Comparison of ENCODE assay signal across 33 mouse cellular contexts in the genomic region with DNA sequence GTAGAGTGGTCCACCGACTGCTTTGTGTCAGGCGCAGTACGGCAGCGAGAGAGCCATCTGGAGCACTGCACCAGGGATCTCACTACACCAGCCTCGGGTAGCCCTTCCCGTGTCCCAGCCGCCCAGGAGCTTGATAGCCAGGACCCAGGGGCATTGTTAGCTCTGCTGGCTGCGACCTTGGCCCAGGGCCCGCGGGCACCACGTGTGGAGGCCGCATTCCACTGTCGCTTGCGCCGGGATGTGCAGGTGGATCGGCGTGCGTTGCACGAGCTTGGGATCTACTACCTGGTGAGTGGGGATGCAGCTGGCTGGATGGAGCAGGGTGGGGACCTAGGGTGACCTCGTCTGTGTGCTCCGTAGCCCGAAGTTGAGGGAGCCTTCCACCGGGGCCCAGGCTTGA. TPM values are rescaled to one million over a fixed set of nuclear protein-coding genes. Genes with fewer than 3 reads are reported as not detected.
DNase-seq lines count a peak whose midpoint lies in the region; ATAC-seq and TF ChIP-seq lines count a peak whose summit lies in the region.
"Had no signal": no experiment of that assay in that cellular context is flagged by ENCODE, and none has a peak within 500 bp of the region (broad histone marks: within the 10 kb centered on the region; RNA-seq: fewer than 3 reads in every experiment).

No protein-coding gene starts in this region.

- no peaks in the 10 kb centered on the region for H3K9me3 ChIP-seq in stomach, embryonic 15.5 days
- H3K9me3 ChIP-seq in stomach, postnatal 0 days (ENCODE audit: control insufficient read depth, low read length), result no peaks in the 10 kb centered on the region
- H3K9me3 ChIP-seq: embryonic facial prominence, embryonic 13.5 days; forebrain, embryonic 12.5 days; heart, embryonic 13.5 days; hindbrain, embryonic 15.5 days; kidney, embryonic 15.5 days; limb, embryonic 13.5 days; liver, embryonic 13.5 days had no signal

- no peaks in the 10 kb centered on the region for H3K36me3 ChIP-seq in heart, adult 2 months (ENCODE audit: control insufficient read depth, insufficient read depth, low read length)
- H3K36me3 ChIP-seq in stomach, embryonic 15.5 days, result peaks cover 43% of the 10 kb centered on the region
- peaks cover 18% of the 10 kb centered on the region for H3K36me3 ChIP-seq in stomach, postnatal 0 days (ENCODE audit: control insufficient read depth, insufficient read depth, low read length)
- peaks cover 32% of the 10 kb centered on the region for H3K36me3 ChIP-seq in small intestine, adult 2 months (ENCODE audit: control insufficient read depth, insufficient read depth, low read length)

- intact Hi-C loops in heart, postnatal 10 days (cut with DNase I), result no loop called here
- intact Hi-C loops in heart, adult 2 months (cut with DNase I), result no loop called here
- intact Hi-C loops in gastrocnemius, adult 2 months (cut with DNase I), result no loop called here

- 73% methylated on average over 23 of the region's 23 CpGs for WGBS in heart, adult 2 months
- 80% methylated on average over 23 of the region's 23 CpGs for WGBS in stomach, embryonic 15.5 days
- WGBS in stomach, postnatal 0 days, result 82% methylated on average over 23 of the region's 23 CpGs
- 37% methylated on average over 23 of the region's 23 CpGs for WGBS in small intestine, adult 2 months

- H3K79me2 ChIP-seq in heart, adult 2 months (replicated peaks; ENCODE audit: control insufficient read depth, insufficient read depth, low read length), result no peaks in the 10 kb centered on the region

- no peak for TF ChIP-seq POLR2A in heart, adult 2 months (IDR thresholded peaks at IDR 0.05; ENCODE audit: insufficient read depth, low read depth, low read length)
- no peak for TF ChIP-seq POLR2A in small intestine, adult 2 months (IDR thresholded peaks at IDR 0.05; ENCODE audit: low read depth, low read length)

- no peaks in the 10 kb centered on the region for H3K4me1 ChIP-seq in heart, adult 2 months (ENCODE audit: control insufficient read depth, insufficient read depth, low read length)
- peaks cover 6% of the 10 kb centered on the region; the same call in 1 of the 2 replicates for H3K4me1 ChIP-seq in stomach, embryonic 15.5 days
- H3K4me1 ChIP-seq in stomach, postnatal 0 days (replicated peaks; ENCODE audit: control insufficient read depth, insufficient read depth), result 0 out of 2 replicates have a peak, but pooled peaks cover 3% of the 10 kb centered on the region
- peaks cover 29% of the 10 kb centered on the region for H3K4me1 ChIP-seq in small intestine, adult 2 months (ENCODE audit: control insufficient read depth, insufficient read depth, insufficient read length, low read length)

- peak; percentile 35 to 39 for DNase-seq in heart, postnatal 10 days
- no peak for DNase-seq in heart, adult 2 months
- DNase-seq in stomach, postnatal 0 days (ENCODE audit: low spot score), result no peak
- DNase-seq in adrenal gland, postnatal 25 days, result peak; percentile 67
- DNase-seq in gastrocnemius, adult 2 months, result no peak
- DNase-seq: cerebellum, adult 8-10 months; cerebellum, postnatal 36 days; embryo, embryonic 11 days; heart, postnatal 4 days; kidney, adult 11 months; liver, embryonic 13.5 days; lung, embryonic 14.5 days; lung, postnatal 36 days; right cerebral cortex, postnatal 14 days; spleen, adult 18-20 months; thymus, adult 18-20 months; thymus, postnatal 36 days had no signal

- H3K27ac ChIP-seq in heart, adult 2 months, result no peak overlapping the region
- peak overlapping the region; percentile 26; the same call in 1 of the 2 replicates for H3K27ac ChIP-seq in stomach, embryonic 15.5 days
- no peak overlapping the region for H3K27ac ChIP-seq in stomach, postnatal 0 days (replicated peaks)
- peak overlapping the region; percentile 75 for H3K27ac ChIP-seq in small intestine, adult 2 months (ENCODE audit: insufficient read depth, low read depth, low read length)
- no peak overlapping the region for H3K27ac ChIP-seq in gastrocnemius, adult 2 months
- H3K27ac ChIP-seq: embryonic facial prominence, embryonic 13.5 days; heart, embryonic 13.5 days; hindbrain, embryonic 15.5 days; kidney, embryonic 15.5 days; limb, embryonic 13.5 days; liver, embryonic 13.5 days had no signal

- H3K4me3 ChIP-seq in heart, adult 2 months, result no peak overlapping the region
- H3K4me3 ChIP-seq in stomach, embryonic 15.5 days (replicated peaks), result no peak overlapping the region
- no peak overlapping the region for H3K4me3 ChIP-seq in stomach, postnatal 0 days (ENCODE audit: low read depth, low read length)
- peak overlapping the region; percentile 0 for H3K4me3 ChIP-seq in small intestine, adult 2 months (ENCODE audit: low read depth, low read length)
- no peak overlapping the region for H3K4me3 ChIP-seq in gastrocnemius, adult 2 months
- H3K4me3 ChIP-seq: embryonic facial prominence, embryonic 13.5 days; erythroblast, embryonic 14.5 days; forebrain, embryonic 12.5 days; heart, embryonic 13.5 days; hindbrain, embryonic 15.5 days; kidney, embryonic 15.5 days; limb, embryonic 13.5 days; liver, embryonic 13.5 days had no signal

- ATAC-seq in stomach, embryonic 15.5 days (ENCODE audit: insufficient read depth, low FRiP score, low read depth), result no peak
- ATAC-seq in stomach, postnatal 0 days (ENCODE audit: low FRiP score, low TSS enrichment), result no peak
- no peak for ATAC-seq in megakaryocyte, adult 5-6 weeks (ENCODE audit: poor library complexity, severe bottlenecking)
- ATAC-seq: activated CD4-positive, CD25-positive, alpha-beta regulatory T cell, adult 4 months; midbrain, embryonic 16.5 days had no signal

- no peak for TF ChIP-seq EP300 in heart, adult 2 months (IDR thresholded peaks at IDR 0.05; ENCODE audit: insufficient read depth, low read depth, low read length)
- TF ChIP-seq EP300 in stomach, postnatal 0 days (optimal IDR thresholded peaks at IDR 0.05), result no peak

- no peak overlapping the region for H3K4me2 ChIP-seq in stomach, embryonic 15.5 days
- H3K4me2 ChIP-seq in stomach, postnatal 0 days (replicated peaks; ENCODE audit: low read depth), result no peak overlapping the region
- H3K4me2 ChIP-seq: embryonic facial prominence, embryonic 13.5 days; forebrain, embryonic 12.5 days; heart, embryonic 13.5 days; hindbrain, embryonic 15.5 days; kidney, embryonic 15.5 days; limb, embryonic 13.5 days; liver, embryonic 13.5 days; lung, embryonic 14.5 days had no signal

- no peaks in the 10 kb centered on the region for H3K27me3 ChIP-seq in heart, adult 2 months (ENCODE audit: control insufficient read depth, insufficient read depth, low read length)
- no peaks in the 10 kb centered on the region for H3K27me3 ChIP-seq in stomach, embryonic 15.5 days (replicated peaks)
- H3K27me3 ChIP-seq in stomach, postnatal 0 days (ENCODE audit: control insufficient read depth, insufficient read depth, low read length), result no peaks in the 10 kb centered on the region
- H3K27me3 ChIP-seq in small intestine, adult 2 months (ENCODE audit: control insufficient read depth, insufficient read depth, low read length), result no peaks in the 10 kb centered on the region
- H3K27me3 ChIP-seq: kidney, embryonic 15.5 days; liver, embryonic 13.5 days had no signal

- TF ChIP-seq CTCF in heart, adult 2 months (IDR thresholded peaks at IDR 0.05), result no peak
- TF ChIP-seq CTCF in stomach, postnatal 0 days (IDR thresholded peaks at IDR 0.05; ENCODE audit: low read depth), result no peak
- no peak for TF ChIP-seq CTCF in small intestine, adult 2 months (IDR thresholded peaks at IDR 0.05; ENCODE audit: extremely low read depth, insufficient read length, insufficient replicate concordance, low read depth, low read length)
- TF ChIP-seq CTCF in gastrocnemius, adult 2 months (IDR thresholded peaks at IDR 0.05), result no peak

- H3K9ac ChIP-seq in heart, adult 2 months (ENCODE audit: low read depth, low read length), result no peak overlapping the region
- H3K9ac ChIP-seq in stomach, embryonic 15.5 days, result no peak overlapping the region
- H3K9ac ChIP-seq in stomach, postnatal 0 days (ENCODE audit: low read length), result no peak overlapping the region
- H3K9ac ChIP-seq: embryonic facial prominence, embryonic 13.5 days; forebrain, embryonic 12.5 days; heart, embryonic 13.5 days; hindbrain, embryonic 15.5 days; kidney, embryonic 15.5 days; limb, embryonic 13.5 days; liver, embryonic 13.5 days; lung, embryonic 14.5 days had no signal

RNA-seq across cellular contexts. Expression of a gene that starts 3.8 kb away (rescaled TPM):
- under 1 TPM; 0.32 to 0.45 TPM for total RNA-seq in heart, postnatal 10 days (2021)
- under 1 TPM in 1 of 2 experiments, not detected in 1; 0.09 TPM for total RNA-seq in heart, adult 2 months (2021)
- polyA plus RNA-seq in heart, adult 2 months (2012; rRNA removed), result 0.29 TPM in 2 replicates
- 3.2 and 3.7 TPM in 2 replicates for polyA plus RNA-seq in stomach, embryonic 15.5 days (2015; fragmentation: Nextera tagmentation; extraction: Ambion mirVana)
- 1.2 and 1.5 TPM in 2 replicates for polyA plus RNA-seq in stomach, postnatal 0 days (2015; fragmentation: Nextera tagmentation; extraction: Ambion mirVana)
- total RNA-seq in adrenal gland, postnatal 25 days (2021), result 2.7 and 5.9 TPM in 2 replicates
- 3.7 and 7.3 TPM in 2 replicates for polyA plus RNA-seq in small intestine, adult 2 months (2012; rRNA removed)
- 1 to 10 TPM in 1 of 2 experiments, under 1 TPM in 1; 0.67 to 1.4 TPM for total RNA-seq in gastrocnemius, adult 2 months (2021)
- 0.07 TPM in 1 of 2 replicates, not detected in the other for total RNA-seq in megakaryocyte, adult 5-6 weeks (2015)
- not detected in 2 replicates for total RNA-seq in megakaryocyte, adult 5-6 weeks (2017)
- total RNA-seq: layer of hippocampus, adult 8-10 months had no signal
- polyA plus RNA-seq: activated CD4-positive, CD25-positive, alpha-beta regulatory T cell, adult 4 months had no signal

RNA-seq across cellular contexts. Expression of a gene that starts 19.2 kb away (rescaled TPM):
- total RNA-seq in heart, postnatal 10 days (2021), result 10 to 100 TPM; 42.8 to 60.1 TPM
- total RNA-seq in heart, adult 2 months (2021), result 10 to 100 TPM; 34.7 to 46.0 TPM
- 59.8 and 72.0 TPM in 2 replicates for polyA plus RNA-seq in heart, adult 2 months (2012; rRNA removed)
- polyA plus RNA-seq in stomach, embryonic 15.5 days (2015; fragmentation: Nextera tagmentation; extraction: Ambion mirVana), result 0.55 and 0.63 TPM in 2 replicates
- 0.61 and 0.80 TPM in 2 replicates for polyA plus RNA-seq in stomach, postnatal 0 days (2015; fragmentation: Nextera tagmentation; extraction: Ambion mirVana)
- 0.46 and 0.48 TPM in 2 replicates for total RNA-seq in adrenal gland, postnatal 25 days (2021)
- 1.2 and 1.5 TPM in 2 replicates for polyA plus RNA-seq in small intestine, adult 2 months (2012; rRNA removed)
- total RNA-seq in gastrocnemius, adult 2 months (2021), result 10 to 100 TPM; 49.9 to 89.8 TPM
- total RNA-seq in megakaryocyte, adult 5-6 weeks (2015), result not detected in 2 replicates
- 0.11 TPM in 1 of 2 replicates, not detected in the other for total RNA-seq in megakaryocyte, adult 5-6 weeks (2017)
- total RNA-seq: layer of hippocampus, adult 8-10 months; MEL had no signal
- polyA plus RNA-seq: activated CD4-positive, CD25-positive, alpha-beta regulatory T cell, adult 4 months; erythroblast, embryonic 14.5 days; neural tube, embryonic 14.5 days had no signal

RNA-seq across cellular contexts. Expression of a gene that starts 28.6 kb away (rescaled TPM):
- 10 to 100 TPM; 48.5 to 54.9 TPM for total RNA-seq in heart, postnatal 10 days (2021)
- total RNA-seq in heart, adult 2 months (2021), result 10 to 100 TPM; 47.3 to 49.0 TPM
- 36.6 and 43.6 TPM in 2 replicates for polyA plus RNA-seq in heart, adult 2 months (2012; rRNA removed)
- 119 and 128 TPM in 2 replicates for polyA plus RNA-seq in stomach, embryonic 15.5 days (2015; fragmentation: Nextera tagmentation; extraction: Ambion mirVana)
- polyA plus RNA-seq in stomach, postnatal 0 days (2015; fragmentation: Nextera tagmentation; extraction: Ambion mirVana), result 58.1 and 60.1 TPM in 2 replicates
- total RNA-seq in adrenal gland, postnatal 25 days (2021), result 108 and 115 TPM in 2 replicates
- polyA plus RNA-seq in small intestine, adult 2 months (2012; rRNA removed), result 17.9 and 34.6 TPM in 2 replicates
- total RNA-seq in gastrocnemius, adult 2 months (2021), result 10 to 100 TPM; 38.3 to 44.6 TPM
- 67.5 and 71.0 TPM in 2 replicates for total RNA-seq in megakaryocyte, adult 5-6 weeks (2015)
- total RNA-seq in megakaryocyte, adult 5-6 weeks (2017), result 90.9 and 102 TPM in 2 replicates

RNA-seq across cellular contexts. Expression of a gene that starts 43.8 kb away (rescaled TPM):
- total RNA-seq in heart, postnatal 10 days (2021), result 10 to 100 TPM; 22.2 to 25.0 TPM
- total RNA-seq in heart, adult 2 months (2021), result 10 to 100 TPM; 17.4 to 18.2 TPM
- 23.6 and 25.8 TPM in 2 replicates for polyA plus RNA-seq in heart, adult 2 months (2012; rRNA removed)
- polyA plus RNA-seq in stomach, embryonic 15.5 days (2015; fragmentation: Nextera tagmentation; extraction: Ambion mirVana), result 82.9 and 89.5 TPM in 2 replicates
- 40.7 and 43.1 TPM in 2 replicates for polyA plus RNA-seq in stomach, postnatal 0 days (2015; fragmentation: Nextera tagmentation; extraction: Ambion mirVana)
- total RNA-seq in adrenal gland, postnatal 25 days (2021), result 160 and 211 TPM in 2 replicates
- polyA plus RNA-seq in small intestine, adult 2 months (2012; rRNA removed), result 78.8 and 113 TPM in 2 replicates
- 1 to 10 TPM; 4.4 to 7.9 TPM for total RNA-seq in gastrocnemius, adult 2 months (2021)
- 31.4 and 37.5 TPM in 2 replicates for total RNA-seq in megakaryocyte, adult 5-6 weeks (2015)
- 29.1 and 30.8 TPM in 2 replicates for total RNA-seq in megakaryocyte, adult 5-6 weeks (2017)

RNA-seq across cellular contexts. Expression of a gene that starts 48.2 kb away (rescaled TPM):
- under 1 TPM in 1 of 2 experiments, not detected in 1; 0.10 TPM for total RNA-seq in heart, postnatal 10 days (2021)
- total RNA-seq in heart, adult 2 months (2021), result not detected
- polyA plus RNA-seq in heart, adult 2 months (2012; rRNA removed), result 0.06 TPM in 2 replicates
- 0.04 TPM in 1 of 2 replicates, not detected in the other for polyA plus RNA-seq in stomach, embryonic 15.5 days (2015; fragmentation: Nextera tagmentation; extraction: Ambion mirVana)
- polyA plus RNA-seq in stomach, postnatal 0 days (2015; fragmentation: Nextera tagmentation; extraction: Ambion mirVana), result 0.02 TPM in 1 of 2 replicates, not detected in the other
- not detected in 2 replicates for total RNA-seq in adrenal gland, postnatal 25 days (2021)
- 0.10 and 0.13 TPM in 2 replicates for polyA plus RNA-seq in small intestine, adult 2 months (2012; rRNA removed)
- not detected for total RNA-seq in gastrocnemius, adult 2 months (2021)
- total RNA-seq in megakaryocyte, adult 5-6 weeks (2015), result not detected in 2 replicates
- not detected in 2 replicates for total RNA-seq in megakaryocyte, adult 5-6 weeks (2017)
- total RNA-seq: gastrocnemius, adult 8-10 months had no signal
- polyA plus RNA-seq: activated CD4-positive, CD25-positive, alpha-beta regulatory T cell, adult 4 months; embryonic facial prominence, embryonic 13.5 days; liver, embryonic 13.5 days; lung, embryonic 14.5 days had no signal

Comparison
In these comparisons a context has a peak if more than half of its experiments do, and no peak if none do; other contexts are left out.
1. DNase-seq: peak in heart, postnatal 10 days (2 of 2) and adrenal gland, postnatal 25 days (single experiment); none in heart, adult 2 months (0 of 2), stomach, postnatal 0 days (single experiment) and gastrocnemius, adult 2 months (single experiment).
2. H3K27ac ChIP-seq: peak in stomach, embryonic 15.5 days (single experiment) and small intestine, adult 2 months (single experiment); none in heart, adult 2 months (single experiment), stomach, postnatal 0 days (single experiment) and gastrocnemius, adult 2 months (single experiment).
3. RNA of a gene that starts 19.2 kb away (total RNA-seq): 49.9 to 89.8 TPM in gastrocnemius, adult 2 months, 42.8 to 60.1 TPM in heart, postnatal 10 days and 34.7 to 46.0 TPM in heart, adult 2 months; 0.46 to 0.48 TPM in adrenal gland, postnatal 25 days and 0.11 TPM in megakaryocyte, adult 5-6 weeks; every median in the first group is over 10 times any median in the second.